Mouse (Mus musculus) ES-E14 (cell line): ENCODE results near the gene Lsm3. TPM values are rescaled to one million over a fixed set of nuclear protein-coding genes. Genes with fewer than 3 reads are reported as not detected.
"Not testable (repeated sequence)": the region's sequence is repeated elsewhere in the genome, so short reads cannot be mapped to it uniquely, and the experiment has no call there.

Experiments
- DNase-seq: peaks from one replicate; pipeline ENCODE4 v3.0.0-alpha.2; 2013; ENCODE audit warnings: low read depth, low spot score
- H3K27ac ChIP-seq: 2 replicates; pipeline ENCODE4 v1.5.1; 2012; ENCODE audit warnings: low read depth, mild to moderate bottlenecking, low read length, moderate library complexity, mixed read lengths; ENCODE audit not compliant: poor library complexity, insufficient read depth, severe bottlenecking
- H3K36me3 ChIP-seq: 2 replicates; pipeline ENCODE4 v1.6.1; 2012; ENCODE audit warnings: mild to moderate bottlenecking, low read length, moderate library complexity, mixed read lengths; ENCODE audit not compliant: control insufficient read depth, poor library complexity, insufficient read depth, severe bottlenecking
- H3K4me1 ChIP-seq, 2 experiments: fragments of 150-350 bp in 1 of 2; sonication (generic) in 1 of 2; 2 replicates each; pipeline ENCODE4 v1.6.1; 2012; ENCODE audit warnings: low read length in 2 of 2, mild to moderate bottlenecking in 1 of 2, mixed read lengths in 1 of 2; ENCODE audit not compliant: control insufficient read depth in 2 of 2, insufficient read depth in 2 of 2, poor library complexity in 1 of 2
- H3K4me3 ChIP-seq, 2 experiments: fragments of 150-350 bp in 1 of 2; sonication (generic) in 1 of 2; 2 replicates each; pipeline ENCODE4 v1.5.1; 2012; ENCODE audit warnings: low read length in 2 of 2, low read depth in 1 of 2, mild to moderate bottlenecking in 1 of 2, mixed read lengths in 1 of 2; ENCODE audit not compliant: insufficient read depth in 1 of 2, poor library complexity in 1 of 2, severe bottlenecking in 1 of 2
- H3K9ac ChIP-seq: 2 replicates; pipeline ENCODE4 v1.6.1; 2012; ENCODE audit warnings: low read depth, mild to moderate bottlenecking, low read length, mixed read lengths; ENCODE audit not compliant: poor library complexity, insufficient read depth, severe bottlenecking
- H3K9me3 ChIP-seq: fragments of 150-350 bp; sonication (generic); 2 replicates; pipeline ENCODE4 v1.6.1; 2012; ENCODE audit warnings: low read depth, mild to moderate bottlenecking, low read length; ENCODE audit not compliant: control insufficient read depth, insufficient read depth
- CHD2 ChIP-seq: IDR thresholded peaks from 2 replicates; pipeline ENCODE4 v1.6.1; 2014; ENCODE audit warnings: mild to moderate bottlenecking, low read depth, low read length, inconsistent platforms
- HCFC1 ChIP-seq: IDR thresholded peaks from 2 replicates; pipeline ENCODE4 v1.6.1; 2012; ENCODE audit warnings: low read length, inconsistent platforms, borderline replicate concordance; ENCODE audit not compliant: insufficient read depth
- MAFK ChIP-seq: IDR thresholded peaks from 2 replicates; pipeline ENCODE4 v1.6.1; 2014; ENCODE audit warnings: mild to moderate bottlenecking, low read depth, low read length, inconsistent platforms; ENCODE audit not compliant: insufficient read depth
- ZC3H11A ChIP-seq: IDR thresholded peaks from 2 replicates; pipeline ENCODE4 v1.6.1; 2012; ENCODE audit warnings: low read depth, mild to moderate bottlenecking, inconsistent platforms, low read length, borderline replicate concordance
- ZNF384 ChIP-seq: IDR thresholded peaks from 2 replicates; pipeline ENCODE4 v1.6.1; 2012; ENCODE audit warnings: low read depth, low read length, inconsistent platforms
- in situ Hi-C, 2 experiments: fragments of 600-800 bp; cut with MboI; formaldehyde crosslinking; loops; one replicate each; pipeline ENCODE4 v1.15.1; 2025; ENCODE audit warnings: low sequenced_read_pairs in 2 of 2, inconsistent platforms in 1 of 2; ENCODE audit not compliant: unreplicated experiment in 2 of 2
- total RNA-seq: library from RNA; depleted of rRNA; stranded (reverse); fragments of 300-350 nt; gene quantifications from 2 replicates; pipeline ENCODE4 v1.2.3, GENCODE M21; 2012; rRNA removed

Gene Lsm3
- 192 and 240 TPM in 2 replicates for total RNA-seq

- no peak for TF ChIP-seq MAFK
- peak; percentile 76 for TF ChIP-seq HCFC1
- no peak for TF ChIP-seq ZC3H11A
- TF ChIP-seq CHD2 = peak; percentile 99
- TF ChIP-seq ZNF384 = no peak
- H3K4me3 ChIP-seq = peak within 1 kb of the TSS; percentile 90 to 94
- peak within 1 kb of the TSS; percentile 63; the same call in 1 of the 2 replicates for H3K27ac ChIP-seq
- in situ Hi-C loops = no loop called here
- peaks cover 2 to 3% of the 10 kb centered on the region in 2 experiments; a peak in 3 of 4 replicates for H3K4me1 ChIP-seq
- H3K9ac ChIP-seq = peak within 1 kb of the TSS; percentile 99
- peak; percentile 95 for DNase-seq
- H3K9me3 ChIP-seq = no peaks in the 10 kb centered on the region
- H3K36me3 ChIP-seq = peaks cover 16% of the 10 kb centered on the region
Measured at GRCm38 (mm10) chr6:91515545-91516449, at the start of gene Lsm3, which contains the start of gene Xpc. TSS of gene Lsm3 (plus strand) at chr6:91515928. TSS of gene Xpc (minus strand) at chr6:91515888.

- no peak overlapping the region for H3K9ac ChIP-seq
- H3K36me3 ChIP-seq = peaks cover 40% of the 10 kb centered on the region
Measured at GRCm38 (mm10) chr6:91467106-91467505, 48.6 kb upstream of the Lsm3 start.

GRCm38 (mm10) chr6:91470712-91471111 lies 45.0 kb upstream of the Lsm3 start:
- DNase-seq = no peak
- no peak overlapping the region; the same call in 1 of the 2 replicates for H3K9ac ChIP-seq
- H3K9me3 ChIP-seq = no peaks in the 10 kb centered on the region
- H3K4me3 ChIP-seq = no peak overlapping the region
- no peak overlapping the region for H3K27ac ChIP-seq
- TF ChIP-seq CHD2 = no peak
- TF ChIP-seq ZC3H11A = no peak
- no peak for TF ChIP-seq MAFK
- no peak for TF ChIP-seq HCFC1
- no peak for TF ChIP-seq ZNF384
- in situ Hi-C loops = no loop called here
- peaks cover 25% of the 10 kb centered on the region for H3K36me3 ChIP-seq
- peaks cover 9 to 27% of the 10 kb centered on the region in 2 experiments for H3K4me1 ChIP-seq

More at GRCm38 (mm10) chr6:91467106-91467505, 48.6 kb upstream of the Lsm3 start:
- Histone ChIP-seq H3K4me1 (peaks cover 9 to 22% of the 10 kb centered on the region in 2 experiments), H3K27ac (no peak overlapping the region), H3K9me3 (no peaks in the 10 kb centered on the region), H3K4me3 (no peak overlapping the region)
- no peak for DNase-seq
- TF ChIP-seq HCFC1 (no peak), CHD2 (no peak), ZNF384 (no peak), ZC3H11A (no peak), MAFK (no peak)
- in situ Hi-C loops = no loop called here

- in situ Hi-C loops, H3K9me3 ChIP-seq, H3K27ac ChIP-seq, DNase-seq: not testable (repeated sequence)
- Histone ChIP-seq H3K36me3 (peaks cover 25% of the 10 kb centered on the region), H3K9ac (peak overlapping the region; percentile 76), H3K4me1 (peaks cover 9 to 27% of the 10 kb centered on the region in 2 experiments; a peak in 3 of 4 replicates), H3K4me3 (peak overlapping the region in 1 of 2 experiments; percentile 80; a peak in 2 of 4 replicates)
- peak; percentile 89; the same call in 1 of the 2 replicates for TF ChIP-seq ZNF384
Measured at GRCm38 (mm10) chr6:91471427-91471826, 44.3 kb upstream of the Lsm3 start.
